Mouse (Mus musculus) cerebellum, adult 18-20 months (tissue): ENCODE data around the gene Plekha7.

Experiments used
- DNase-seq, 2 experiments: peaks; one replicate each; pipeline ENCODE4 v3.0.0; 2021

The Plekha7 gene

DNA sequence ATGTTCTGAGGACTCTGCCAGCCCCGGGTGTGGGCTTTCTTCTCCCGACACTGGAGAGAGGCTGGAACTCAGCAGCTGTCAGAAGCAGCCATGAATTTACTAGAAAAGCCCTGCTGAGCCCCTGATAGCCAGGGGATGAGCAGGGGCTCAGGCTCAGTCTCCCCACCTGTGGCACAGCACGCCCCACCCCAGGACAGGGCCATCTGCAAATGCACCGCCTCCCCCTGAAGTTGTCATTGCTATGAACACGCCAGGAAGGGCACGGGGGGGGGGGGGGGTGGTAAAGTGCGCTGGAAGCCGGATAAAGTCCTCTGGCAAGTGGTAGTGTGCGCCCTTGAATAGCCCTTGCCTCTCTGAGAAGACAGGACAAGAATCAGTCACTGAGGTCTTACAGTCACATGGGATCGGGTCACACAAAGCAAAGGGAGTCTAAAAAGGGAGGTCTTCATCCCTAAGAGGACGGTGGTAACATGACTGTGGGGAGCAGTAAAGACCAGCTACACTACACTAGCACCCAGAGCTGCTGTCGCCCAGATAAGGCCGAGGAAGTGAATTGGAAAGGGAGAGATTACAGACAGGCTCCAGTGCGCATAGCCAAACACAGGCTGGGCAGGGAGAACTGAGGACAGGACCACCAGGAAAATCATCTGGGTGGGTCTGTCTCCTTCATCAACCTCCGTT lies 61.3 kb downstream of the Plekha7 start:
- no peak for DNase-seq

DNA sequence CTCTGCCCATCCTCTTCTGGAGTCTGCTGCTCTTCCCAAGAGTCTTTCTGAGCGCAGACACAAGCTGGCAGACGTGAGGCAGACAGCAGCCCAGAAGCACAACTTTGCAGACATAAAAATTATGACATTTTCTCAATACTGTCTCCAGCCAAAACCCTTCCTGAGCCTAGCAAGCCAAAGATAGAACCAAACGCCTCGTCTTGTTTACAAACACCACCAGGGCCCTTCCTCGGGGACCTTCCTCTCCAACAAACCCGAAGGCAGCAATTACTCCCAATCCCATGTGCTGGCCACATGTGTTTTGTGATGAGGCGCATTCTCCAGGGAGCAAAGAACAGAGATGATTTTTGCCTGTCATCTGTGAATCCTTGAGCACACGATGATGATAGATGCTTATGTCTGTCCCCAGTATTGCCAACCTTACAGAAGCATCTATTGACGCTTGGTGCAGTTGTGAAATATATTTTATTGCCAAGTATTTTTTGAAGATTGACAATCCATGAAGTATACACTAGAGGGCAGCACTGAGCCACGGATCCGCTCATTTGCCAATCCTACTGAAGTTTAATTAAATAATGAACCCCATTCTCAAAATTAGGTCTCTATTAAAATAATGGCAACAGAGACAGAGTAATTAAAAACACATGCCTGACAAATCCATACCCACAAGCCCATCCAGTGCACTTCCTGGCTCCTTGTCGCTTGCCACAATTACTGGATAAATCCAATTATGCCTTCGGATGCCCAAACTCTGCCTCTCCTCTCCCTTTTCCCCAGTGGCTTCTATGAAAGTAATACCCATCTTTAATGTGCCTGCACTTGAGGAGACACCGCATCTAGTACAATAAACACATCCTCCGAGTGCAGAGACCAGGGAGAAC lies 62.1 kb downstream of the Plekha7 start:
- DNase-seq, result peak in 1 of 2 experiments; percentile 35

DNA sequence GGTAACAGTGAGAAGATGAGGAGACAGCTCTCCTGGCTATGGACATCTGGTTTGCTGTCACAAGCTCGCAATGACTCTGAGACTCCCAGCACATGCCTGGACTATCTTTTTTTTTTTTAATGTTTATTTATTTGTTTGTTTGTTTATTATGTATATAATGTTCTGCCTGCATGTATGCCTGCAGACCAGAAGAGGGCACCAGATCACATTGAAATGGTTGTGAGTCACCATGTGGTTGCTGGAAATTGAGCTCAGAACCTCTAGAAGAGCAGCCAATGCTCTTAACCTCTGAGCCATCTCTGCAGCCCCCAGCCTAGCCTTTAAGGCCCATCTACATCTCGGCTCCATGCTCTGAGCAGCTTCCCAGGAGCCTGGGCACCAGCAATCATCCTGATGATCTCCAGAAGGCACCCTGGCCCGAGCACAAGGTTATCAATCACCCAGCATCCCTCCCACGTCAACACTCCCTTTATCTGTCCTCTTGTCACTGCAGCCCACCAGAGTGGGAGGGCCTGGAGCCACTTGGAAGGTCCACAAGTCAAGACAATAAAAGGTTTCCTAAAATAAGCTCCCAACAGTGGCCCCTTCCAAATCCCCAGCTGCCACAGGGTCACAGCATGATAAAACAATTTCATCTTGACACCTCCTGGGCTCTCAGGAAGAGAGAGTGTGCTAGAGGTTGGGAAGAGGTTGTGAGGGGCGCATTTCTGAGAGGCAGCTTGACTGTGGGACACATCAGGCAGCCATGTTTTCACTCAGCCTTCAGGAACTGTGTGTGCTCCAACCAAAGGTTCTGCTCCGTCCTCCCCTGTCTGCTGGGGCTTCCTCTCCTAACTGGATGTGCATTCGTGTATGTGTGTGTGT lies 63.6 kb downstream of the Plekha7 start:
- no peak for DNase-seq

DNA sequence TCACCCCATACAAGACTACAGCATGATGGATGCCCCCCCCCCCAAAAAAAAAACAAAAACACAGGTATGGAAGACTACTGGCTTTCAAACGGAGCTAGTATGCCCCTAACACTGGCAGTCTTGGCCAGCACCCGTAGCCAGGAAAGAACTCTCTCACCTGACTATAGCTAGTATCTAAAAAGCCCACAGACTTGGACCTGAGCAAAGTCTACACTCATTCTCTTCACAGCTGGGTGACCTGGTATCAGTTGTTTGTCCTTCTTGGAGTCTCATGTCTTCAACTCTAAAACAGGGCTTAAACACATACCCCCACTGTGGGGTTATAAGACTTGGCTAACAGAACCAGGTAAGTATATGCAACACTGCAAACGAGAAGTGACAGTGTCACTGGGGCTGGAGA lies 65.4 kb downstream of the Plekha7 start:
- DNase-seq, result no peak

DNA sequence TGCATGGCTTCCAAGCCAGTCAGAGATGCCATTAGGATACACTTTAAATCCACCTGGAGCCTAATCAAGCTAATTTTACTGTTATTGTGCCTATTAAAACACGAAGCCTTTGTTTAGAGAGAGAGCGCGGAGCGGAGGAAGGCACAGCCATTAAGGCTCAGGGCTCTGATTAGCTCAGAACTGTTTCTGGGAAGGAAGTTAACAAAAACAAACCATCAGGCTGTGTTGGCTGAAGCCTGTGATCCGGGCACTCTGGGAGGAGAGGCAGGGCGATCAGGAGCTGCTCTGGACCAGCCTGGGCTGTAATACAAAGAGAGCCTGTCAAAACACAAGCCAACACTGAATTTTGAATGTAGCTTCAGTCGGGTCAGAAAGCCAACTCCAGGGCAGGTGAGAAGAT lies 66.6 kb downstream of the Plekha7 start:
- DNase-seq, result no peak

DNA sequence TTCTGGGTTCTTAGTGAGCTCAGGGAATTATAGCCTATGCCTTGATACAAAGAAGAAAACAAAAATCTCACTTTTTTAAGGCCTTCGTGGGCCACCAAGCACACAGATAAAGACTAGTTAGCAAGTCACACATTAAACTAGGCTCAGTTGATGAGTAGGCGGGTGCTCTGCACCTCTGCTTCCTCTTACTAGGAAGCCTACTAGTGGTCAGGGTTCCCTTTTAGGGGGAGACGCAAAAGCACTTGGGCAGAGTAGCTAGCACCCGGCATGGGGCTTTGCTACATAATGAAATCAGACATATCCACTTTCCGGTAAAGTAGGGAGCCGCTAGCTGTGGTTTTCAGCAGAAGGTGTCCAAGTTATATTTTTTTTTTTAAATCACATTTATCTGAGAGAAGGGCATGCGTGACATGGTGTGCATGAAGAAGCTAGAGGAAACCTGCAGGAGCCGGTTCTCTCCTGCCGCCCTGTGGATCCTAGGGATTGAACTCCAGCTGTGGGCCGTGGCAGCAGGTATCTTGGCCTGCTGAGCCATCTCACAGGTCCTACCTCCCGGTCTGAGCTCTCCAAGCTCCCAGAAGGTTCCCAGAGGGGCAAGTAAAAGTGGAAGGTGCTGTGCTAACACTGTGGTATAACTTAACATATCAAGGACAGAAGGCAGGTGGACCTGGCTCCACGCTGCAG lies 67.2 kb downstream of the Plekha7 start:
- no peak for DNase-seq

DNA sequence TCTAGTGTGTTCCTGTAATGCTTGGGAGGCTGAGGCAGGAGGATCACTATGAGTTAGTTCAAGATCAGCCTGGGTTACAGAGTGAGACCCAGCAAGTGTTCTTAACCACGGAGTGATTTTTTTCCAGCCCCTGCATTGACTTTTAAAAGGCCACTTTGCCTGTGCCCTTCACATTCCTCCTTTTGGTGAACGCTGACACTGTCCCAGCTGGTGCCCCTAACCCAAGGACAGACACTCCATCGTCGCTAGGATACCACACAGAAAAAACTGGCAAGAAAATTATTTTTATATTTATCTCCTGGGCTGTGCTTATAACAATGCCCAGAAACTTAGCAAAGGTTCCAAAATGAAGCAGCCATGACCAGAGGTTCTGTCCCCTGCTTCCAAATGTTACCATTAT lies 67.8 kb downstream of the Plekha7 start:
- no peak for DNase-seq

DNA sequence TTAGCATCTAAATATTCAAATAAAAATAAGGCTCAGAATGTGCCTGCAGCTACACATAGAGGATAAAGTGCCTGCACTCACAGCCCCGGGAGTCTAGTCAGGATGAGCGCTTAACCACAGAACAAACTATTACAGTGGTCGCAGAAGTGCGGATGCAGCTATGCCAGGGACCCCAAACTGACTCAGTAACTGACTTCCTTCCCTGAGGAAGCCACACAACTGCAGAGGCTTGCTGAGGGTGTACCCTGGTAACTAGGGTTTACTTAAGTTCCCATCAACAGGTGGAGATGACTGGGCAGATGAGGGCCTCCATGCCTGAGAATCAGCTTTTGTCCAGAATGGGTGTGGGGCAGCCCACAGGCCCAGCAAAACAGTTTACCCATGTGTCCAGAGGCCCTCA lies 69.9 kb downstream of the Plekha7 start:
- no peak for DNase-seq

DNA sequence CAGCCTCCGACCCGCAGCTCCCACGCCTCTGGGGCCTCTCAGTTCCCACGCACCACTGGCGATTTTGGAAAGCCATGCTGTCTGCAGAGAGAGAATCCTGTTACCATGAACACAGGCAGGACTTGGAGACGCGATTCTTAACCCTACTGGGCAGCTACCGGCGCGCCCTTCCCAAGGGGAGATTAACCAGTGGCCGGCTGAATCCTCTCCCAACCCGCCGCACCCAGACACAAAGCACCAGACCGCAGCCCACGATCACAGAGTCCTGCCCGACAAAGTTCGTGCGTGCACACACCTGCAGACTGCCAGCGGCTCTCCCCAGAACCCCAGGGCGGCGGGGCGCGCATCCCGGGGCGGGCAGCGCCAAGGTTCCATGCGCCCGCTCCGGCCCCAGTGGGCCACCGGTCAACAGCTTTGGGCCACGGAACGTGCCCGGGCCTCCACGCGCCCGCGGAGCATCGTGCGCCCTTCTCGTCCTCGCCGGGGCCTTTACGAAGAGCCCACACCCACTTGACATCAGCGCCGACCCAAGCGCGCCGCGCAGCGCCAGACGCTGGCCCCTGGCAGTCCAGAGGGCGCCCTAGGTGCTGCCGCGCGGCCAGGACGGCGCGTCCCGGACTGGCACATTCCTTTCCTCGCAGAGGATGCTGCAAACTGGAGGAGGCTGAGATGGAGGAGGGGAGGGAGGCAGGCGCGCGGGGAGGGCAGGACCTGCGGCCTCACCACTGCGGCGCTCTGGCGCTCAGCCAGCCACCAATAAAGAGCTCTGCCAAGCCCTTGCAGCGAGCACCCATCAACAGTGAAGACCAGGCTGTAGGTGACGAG lies 70.8 kb downstream of the Plekha7 start:
- no peak for DNase-seq

DNA sequence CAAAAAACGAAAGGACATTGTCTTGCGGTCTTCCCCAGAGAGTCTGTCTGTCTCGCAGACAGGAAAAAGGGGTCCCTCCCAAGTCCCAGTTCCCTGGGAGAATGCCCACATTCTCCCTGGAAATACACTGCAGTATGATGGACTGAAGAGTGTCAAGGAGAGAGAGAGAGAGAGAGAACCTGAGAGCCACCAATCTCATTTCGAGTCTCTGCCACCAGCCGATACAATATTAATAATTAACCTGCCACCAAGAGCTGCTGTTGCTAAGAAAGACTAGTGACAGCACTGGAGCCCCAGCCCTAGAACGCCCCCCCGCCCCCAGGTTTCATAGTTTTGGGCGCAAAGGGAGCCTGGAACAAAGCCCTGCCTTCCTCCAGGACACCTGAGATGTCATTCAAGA lies 71.6 kb downstream of the Plekha7 start:
- DNase-seq, result no peak

DNA sequence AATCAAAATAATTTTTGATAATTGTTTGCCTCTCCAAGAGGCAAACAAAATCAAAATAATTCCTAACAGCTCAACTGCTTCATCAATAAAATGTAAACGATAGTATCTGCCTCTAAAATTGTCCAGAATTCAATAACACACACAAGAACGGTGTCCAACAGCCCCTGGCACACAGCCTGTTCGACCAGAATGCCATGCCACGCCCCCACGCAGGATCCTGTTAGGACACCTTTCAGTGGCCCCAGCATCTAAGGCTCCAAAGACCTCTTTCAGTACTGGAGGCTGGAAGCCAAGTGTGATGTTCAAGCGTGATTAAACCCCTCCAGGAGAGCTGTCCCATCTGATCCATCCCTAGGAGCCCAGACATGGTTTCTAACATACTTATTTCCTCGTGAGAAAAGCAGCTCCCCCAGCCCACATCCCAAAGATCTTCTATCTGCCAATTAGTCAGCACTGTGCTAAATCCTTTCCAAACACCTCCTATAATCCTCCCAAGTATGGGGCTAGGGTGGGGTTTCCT lies 73.8 kb downstream of the Plekha7 start:
- no peak for DNase-seq

DNA sequence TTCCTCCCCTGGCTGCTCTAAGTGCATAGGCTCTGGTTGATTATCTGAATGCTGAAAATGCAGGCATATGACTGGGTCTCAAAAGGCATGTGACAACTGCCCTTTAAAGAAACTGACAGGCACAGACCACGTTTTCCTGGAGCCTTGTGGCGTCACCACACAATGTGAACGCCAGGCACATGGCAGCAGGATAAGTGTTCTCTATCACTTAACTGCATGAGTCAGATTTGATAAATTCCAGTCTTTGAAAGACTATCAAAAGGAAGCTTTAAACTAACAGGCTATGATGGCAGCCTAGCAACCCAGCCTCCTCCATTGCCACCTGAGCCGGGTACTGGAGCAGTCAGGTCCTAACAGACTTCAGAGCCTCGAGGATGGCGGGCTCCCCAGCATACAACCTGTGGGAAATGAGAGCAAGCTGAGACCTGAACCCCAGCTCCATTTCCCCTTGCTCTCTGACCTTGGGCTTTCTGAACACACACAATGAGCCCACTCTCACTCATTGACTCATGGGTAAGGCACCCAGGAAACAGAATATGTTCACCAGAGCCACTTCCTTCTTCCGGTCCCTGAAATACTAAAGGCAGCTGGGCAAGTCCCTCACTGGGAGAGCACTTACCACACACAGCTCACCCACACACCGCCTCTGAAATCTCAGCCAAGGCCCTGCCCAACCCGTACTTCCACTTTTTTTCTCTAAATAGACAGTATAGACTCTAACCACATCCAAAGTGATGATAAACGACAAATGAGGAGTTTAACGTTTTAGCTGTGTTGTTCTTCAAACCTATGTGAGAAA lies 77.2 kb downstream of the Plekha7 start:
- DNase-seq, result no peak

DNA sequence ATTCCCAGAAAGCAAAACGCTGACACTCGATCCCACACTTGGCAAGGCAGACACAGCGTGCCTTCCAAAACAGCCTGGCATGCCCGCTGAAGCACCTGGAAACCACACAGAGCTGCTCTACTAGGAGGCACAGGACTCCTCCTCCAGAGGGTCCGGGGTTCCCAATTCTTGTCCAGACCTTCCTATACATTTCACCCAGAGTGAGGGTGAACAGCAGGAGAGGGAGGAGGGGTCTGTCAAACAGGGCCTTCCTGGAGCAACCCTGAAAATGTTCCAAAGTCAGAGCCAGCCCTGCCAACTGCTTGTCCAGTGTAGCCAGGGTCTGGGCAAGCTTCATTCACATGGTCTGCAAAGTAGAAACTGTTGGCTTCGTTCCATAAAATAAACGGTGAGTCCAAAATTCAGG lies 81.3 kb downstream of the Plekha7 start:
- DNase-seq, result peak; percentile 55 to 60

DNA sequence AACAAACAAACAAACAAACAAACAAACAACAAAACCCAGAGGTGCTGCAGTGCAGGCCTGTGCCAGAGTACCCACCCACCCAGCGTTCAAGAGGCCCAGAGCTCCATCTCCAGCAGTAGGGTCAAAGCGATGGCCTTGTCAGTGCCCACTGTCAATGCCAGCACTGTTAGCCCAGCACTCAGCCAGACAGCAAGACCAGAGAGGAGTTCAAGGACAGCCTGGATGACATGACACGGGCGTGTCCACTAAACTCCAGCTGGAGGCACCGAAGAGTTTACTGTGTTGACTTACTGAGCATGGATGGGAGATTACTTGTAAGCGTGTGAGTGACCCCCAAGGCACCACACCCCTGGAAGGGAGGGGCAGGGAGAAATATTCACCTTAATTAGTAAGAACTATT lies 81.9 kb downstream of the Plekha7 start:
- DNase-seq, result no peak

DNA sequence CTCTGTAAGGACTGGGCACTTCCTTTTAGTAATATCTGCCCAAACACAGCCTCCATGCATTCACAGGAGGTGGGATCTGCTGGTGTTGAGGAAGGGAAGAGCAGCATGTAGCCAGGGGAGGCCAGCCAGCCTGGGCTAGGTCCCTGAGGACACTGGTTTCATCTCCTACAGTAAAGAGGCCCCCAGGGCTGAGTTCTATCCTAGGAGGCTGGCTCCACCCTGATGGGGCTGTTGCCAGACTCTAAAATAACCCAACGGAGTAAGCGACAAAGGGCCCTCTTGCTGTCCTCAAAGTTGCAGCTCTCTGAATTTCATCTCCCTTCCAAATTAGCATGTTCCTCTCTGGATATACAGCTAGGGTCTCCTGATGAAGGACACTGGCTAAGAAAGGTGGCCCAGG lies 83.6 kb downstream of the Plekha7 start:
- DNase-seq, result no peak

DNA sequence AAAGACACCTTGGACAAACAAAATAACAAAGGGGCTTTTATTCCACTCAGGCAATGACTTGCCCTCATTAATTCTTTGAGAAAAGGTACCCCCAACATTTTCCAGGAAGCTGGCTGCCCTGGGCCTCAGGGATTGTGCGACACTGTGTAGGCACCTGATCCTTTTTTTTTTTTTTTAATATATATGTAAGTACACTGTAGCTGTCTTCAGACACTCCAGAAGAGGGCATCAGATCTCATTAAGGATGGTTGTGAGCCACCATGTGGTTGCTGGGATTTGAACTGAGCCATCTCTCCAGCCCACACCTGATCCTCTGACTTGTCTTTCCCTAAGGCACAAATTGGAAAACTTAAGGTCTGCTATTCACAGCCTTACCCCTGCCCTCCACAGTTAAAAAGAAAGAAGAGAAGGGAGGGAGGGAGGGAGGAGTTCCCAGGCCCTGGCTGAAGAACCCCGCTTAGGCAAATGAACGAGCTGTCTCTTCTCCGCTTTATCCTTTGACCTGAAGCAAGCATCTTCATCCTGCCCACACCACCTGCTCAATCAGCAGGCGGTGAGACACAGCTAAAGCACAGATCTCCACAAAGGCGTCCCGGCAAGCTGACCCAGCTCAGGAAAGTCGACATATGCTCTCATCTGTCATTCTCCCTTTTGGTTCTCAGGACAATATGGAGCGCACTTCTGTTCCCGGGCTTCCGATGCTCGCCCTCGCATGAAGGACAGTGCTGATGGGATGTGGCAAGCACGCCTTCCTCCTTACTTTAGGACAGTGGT lies 85.0 kb downstream of the Plekha7 start:
- DNase-seq, result peak; percentile 70 to 80

DNA sequence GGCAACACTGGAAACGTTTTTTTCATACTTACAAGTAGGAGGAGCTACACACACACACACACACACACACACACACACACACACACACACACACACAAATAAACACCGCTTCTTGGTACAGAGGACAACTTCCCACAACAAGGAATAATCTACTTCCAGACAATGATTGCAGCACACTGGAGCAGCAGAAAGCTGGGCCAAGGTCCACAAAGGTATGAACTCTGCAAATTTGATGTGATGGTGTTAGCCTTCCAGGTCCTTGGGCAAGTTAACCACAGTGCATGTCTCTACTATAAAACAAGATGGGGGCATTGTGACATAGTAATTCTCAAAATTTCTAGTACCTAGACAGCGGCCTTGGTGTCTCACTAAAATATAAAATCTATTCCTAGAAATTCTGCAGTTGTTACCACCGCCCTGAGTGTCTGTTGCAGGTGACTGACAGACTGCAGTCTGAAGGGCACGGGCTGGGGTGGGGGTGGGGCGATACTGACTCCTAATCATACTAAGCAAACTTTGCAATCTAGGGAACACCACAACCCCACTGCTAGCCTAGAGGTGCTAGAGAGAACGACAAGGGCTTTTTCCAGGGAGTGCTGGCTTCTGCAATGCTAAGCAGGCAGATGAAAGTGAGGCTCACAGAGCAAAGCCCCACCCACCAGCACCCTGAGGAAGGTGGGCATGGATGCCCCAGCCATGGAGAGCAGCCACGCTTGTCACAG lies 85.7 kb downstream of the Plekha7 start:
- DNase-seq, result no peak

DNA sequence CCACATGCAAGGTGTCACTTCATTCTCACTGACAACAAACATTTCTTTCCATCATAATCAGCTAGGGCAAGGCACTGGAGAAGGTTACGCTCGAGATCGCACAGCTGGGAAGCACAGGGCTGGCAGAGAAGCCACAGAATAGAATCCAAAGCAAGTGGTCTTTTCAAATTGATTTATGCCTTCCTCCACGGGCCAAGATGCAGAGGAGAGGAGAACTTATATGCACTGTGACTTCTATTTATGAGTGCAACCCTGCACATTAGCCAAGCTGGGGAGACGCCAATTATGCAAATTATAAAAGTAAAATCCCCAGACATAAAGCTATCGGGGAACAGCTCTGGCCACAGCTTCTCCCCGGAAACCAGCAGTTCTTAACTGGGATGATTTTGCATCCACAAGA lies 86.3 kb downstream of the Plekha7 start:
- DNase-seq, result no peak

DNA sequence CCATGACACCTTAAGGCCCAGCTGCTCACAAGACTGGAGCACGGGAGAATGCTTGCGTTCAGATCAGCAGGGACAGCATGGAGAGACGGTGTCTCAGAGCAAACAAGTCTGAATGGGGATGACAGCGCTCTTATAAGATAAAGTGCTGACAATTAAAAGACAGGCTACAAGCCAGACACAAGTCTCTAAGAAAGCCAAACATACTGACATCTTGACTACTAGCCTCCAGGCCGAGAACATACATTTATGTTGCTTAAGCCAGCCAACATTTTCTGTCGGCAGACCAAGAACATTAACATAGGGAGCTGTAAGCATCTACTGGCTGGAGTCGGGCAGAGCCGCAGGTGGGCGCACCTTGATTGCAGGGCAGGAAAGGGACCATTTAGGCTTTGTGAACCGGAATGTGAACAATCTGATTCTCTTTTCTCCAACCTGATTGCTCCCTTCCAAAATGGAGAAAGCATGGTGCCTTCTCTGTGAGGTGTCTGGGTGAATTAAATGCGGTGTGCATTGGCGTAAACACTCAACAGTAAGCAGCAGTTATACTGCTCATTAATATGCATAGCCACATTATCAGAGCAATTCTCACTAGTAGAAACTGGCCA lies 88.0 kb downstream of the Plekha7 start:
- DNase-seq, result no peak
